Mouse (Mus musculus) heart, adult 18-20 months (tissue): ENCODE measurements around the gene Plk5. TPM values are rescaled to one million over a fixed set of nuclear protein-coding genes. Genes with fewer than 3 reads are reported as not detected.

Experiments
- DNase-seq, 2 experiments: peaks; one replicate each; pipeline ENCODE4 v3.0.0; 2021 to 2022; ENCODE audit warnings: mixed read lengths in 1 of 2
- total RNA-seq, 2 experiments: library from RNA; stranded (reverse); gene quantifications; 2 replicates each; pipeline ENCODE4 v1.2.3; 2021

The Plk5 gene
- total RNA-seq, 2 experiments from 2014 or later, result 0.69 to 1.2 TPM

DNA sequence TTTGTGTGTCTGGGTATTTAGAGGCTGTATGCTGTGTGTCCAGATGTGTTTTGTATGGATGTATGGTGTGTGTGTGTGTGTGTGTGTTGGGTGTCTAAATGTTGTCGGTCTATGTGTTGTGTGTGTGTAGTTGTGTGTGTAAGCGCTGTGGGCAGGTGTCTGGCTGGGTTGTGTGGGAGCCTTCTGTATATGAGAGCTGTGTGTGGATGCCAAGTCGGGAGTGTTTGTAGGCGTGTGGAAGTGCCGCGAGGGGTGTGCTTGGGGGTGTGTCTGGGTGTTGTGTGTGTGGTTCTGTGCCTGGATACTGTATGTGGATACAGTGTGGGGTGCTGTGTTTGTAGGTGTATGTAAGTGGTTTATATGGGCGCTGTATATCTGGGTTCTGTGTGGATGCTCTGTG lies 1.1 kb downstream of the Plk5 start:
- DNase-seq, result no peak

DNA sequence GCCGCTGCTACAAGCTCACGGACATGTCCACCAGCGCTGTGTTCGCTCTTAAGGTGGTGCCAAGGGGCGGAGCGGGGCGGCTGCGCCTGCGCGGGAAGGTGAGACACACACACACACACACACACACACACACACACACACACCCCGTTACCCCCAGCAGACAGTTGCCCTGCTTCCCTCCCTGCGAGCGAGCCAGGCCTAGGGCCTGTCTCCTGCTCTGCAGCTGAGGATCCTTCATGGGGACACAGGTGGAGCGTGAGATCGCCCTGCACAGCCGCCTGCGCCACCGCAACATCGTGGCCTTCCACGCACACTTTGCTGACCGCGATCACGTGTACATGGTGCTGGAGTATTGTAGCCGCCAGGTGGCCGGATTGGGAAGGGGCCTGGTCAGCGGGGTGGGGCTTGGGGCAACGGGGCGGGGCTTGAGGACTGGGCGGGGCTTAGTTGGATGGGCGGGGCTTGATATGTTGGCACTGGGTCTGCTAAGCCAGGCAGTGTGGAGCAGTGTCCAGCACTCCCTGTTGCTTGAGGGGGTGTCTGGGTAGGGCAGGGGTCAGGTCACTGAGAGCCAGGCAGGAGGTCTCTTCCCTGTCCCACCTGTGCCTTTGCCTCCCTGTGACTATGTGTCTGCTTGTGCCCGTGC lies 1.9 kb downstream of the Plk5 start:
- DNase-seq, result peak in 1 of 2 experiments; percentile 54

DNA sequence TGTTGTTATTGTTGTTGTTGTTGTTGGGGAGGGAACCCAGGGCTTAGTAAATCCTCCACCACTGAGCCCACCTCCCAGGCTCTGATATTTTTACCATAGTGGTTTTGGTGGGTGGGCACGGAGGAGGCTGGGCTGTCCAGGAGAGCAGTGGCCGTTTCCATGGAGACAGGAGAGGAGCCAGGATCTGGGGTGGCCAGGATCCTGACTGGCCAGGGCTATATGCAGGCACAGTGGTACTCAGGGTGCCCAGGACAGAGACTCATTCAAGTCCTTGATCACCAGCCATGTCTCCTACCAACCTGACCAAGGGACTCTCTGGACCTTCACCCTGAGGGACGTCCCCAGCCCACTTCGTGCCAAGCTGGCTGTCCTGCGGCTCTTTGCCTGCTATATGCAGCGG lies 7.5 kb downstream of the Plk5 start:
- DNase-seq, result no peak

DNA sequence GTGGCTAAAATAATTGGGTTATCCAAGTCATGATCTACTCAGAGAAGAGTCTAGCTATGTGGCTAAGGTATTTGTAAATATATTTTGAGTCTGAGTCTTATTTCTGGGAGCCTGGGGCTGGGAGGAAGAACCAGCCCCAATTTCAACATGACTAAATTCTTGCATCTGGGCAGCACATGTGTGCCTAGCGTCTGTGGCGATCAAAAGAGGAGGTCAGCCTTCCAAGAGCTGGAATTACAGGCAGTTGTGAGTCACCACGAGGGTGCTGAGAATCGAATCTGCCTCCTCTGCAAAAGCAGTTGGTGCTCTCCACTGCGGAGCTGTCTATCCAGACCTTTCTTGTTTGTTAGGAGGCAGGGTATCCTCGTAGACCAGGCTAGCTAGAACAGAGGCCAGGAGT lies 9.5 kb downstream of the Plk5 start:
- no peak for DNase-seq

DNA sequence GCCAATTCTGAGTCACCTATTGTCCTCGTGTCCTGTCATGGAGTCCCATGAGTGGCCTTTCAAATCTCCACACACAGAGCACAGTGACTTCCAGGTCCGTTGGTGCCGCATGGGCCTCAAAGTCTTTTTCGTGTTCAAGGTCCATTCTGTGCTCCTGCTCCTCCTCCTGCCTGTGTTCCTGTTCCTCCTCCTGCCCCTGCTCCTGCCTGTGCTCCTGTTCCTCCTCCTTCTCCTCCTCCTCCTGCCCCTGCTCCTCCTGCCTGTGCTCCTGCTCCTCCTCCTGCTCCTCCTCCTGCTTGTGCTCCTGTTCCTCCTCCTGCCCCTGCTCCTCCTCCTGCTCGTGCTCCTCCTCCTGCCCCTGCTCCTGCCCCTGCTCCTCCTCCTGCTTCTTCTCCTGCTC lies 11.7 kb downstream of the Plk5 start:
- DNase-seq, result no peak

DNA sequence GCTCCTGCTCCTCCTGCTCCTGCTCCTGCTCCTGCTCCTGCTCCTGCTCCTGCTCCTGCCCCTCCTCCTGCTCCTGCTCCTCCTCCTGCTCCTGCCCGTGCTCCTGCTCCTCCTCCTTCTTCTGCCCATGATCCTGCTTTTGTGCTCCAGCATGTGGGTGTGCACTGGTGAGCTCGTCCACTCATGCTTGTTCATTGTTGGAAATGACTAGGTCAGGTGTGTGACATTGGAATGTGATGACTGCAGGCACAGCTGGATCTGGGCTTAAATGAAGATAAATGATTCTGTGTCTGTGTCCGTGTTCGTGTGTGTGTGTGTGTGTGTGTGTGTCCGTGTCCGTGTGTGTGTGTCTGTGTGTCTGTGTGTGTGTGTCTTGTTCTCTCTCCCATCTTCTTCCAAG lies 12.1 kb downstream of the Plk5 start:
- DNase-seq, result no peak

DNA sequence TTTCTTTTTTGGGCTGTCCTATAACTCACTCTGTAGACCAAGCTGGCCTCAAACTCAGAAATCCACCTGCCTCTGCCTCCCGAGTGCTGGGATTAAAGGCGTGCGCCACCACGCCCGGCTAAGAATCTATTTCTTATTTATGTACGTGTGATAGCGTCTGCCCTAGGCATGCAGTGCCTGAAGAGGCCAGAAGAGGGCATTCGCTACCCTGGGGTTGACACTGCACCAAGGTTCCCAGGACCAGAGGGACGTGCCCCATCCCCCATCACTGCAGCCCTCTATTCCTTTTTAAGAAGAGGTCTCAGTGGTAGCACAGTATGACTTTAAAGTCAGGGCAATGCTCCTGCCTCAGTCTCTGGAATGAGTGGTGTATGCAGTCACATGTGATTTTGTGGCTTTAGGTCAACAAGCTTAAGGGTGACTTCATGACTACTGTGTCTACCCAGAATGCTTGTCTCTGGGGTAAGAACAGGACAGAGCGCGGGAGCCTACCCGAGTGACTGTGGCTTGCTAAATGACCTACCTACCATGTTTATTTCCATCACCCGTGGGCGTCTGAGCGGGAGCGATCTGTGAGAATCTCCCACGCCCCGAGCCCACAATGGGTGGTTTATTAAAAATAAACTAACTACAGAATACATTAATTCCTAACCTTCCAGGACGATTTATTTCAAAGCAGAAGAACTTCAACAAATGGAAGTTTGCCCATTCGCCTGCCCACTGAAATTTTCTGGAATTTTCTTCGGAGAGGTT lies 13.9 kb downstream of the Plk5 start:
- no peak for DNase-seq

DNA sequence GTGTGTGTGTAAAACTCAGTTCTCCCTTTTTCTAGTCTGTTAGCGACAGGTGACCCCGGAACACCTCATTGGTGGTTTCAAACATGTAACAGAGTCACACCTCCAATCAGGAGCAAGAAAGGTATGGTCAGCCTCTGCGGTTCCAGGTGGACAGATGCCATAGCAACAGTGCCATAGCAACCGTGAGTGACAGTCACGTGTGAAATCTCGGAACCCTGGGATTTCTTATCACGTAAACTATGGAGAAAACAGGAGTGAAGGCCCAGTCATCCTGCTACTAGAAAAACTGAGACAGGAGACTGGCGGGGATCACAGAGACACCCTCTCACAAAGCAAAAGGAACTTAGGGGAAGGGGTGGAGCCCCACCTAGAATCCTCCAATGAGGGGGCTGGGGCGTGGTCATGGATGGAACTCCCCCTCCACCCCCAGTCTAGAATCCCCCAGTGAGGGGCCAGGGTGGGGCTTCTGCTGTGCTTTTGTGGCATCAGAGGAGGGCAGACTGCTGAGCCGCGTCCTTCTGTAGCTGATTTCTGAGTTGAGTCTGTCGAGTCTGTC lies 15.2 kb downstream of the Plk5 start:
- no peak for DNase-seq

DNA sequence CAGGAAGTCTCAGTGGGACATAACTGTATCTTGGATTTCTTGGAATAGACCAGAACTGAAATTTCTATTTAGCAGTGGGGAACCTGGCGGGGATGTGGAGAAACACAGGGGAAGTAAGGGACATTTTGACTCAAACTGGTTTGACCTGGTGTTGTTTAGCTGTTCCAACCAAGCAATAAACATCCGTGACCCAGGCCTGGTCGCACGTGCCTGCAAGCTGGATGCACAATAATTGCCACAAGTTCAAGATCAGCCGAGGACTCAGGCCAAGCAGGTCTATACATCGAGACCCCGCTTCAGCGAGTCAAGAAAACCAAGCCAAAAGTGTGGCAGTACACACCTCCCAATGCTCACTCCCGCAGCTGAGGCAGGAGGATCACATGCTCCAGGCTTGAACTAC lies 15.7 kb downstream of the Plk5 start:
- DNase-seq, result no peak

DNA sequence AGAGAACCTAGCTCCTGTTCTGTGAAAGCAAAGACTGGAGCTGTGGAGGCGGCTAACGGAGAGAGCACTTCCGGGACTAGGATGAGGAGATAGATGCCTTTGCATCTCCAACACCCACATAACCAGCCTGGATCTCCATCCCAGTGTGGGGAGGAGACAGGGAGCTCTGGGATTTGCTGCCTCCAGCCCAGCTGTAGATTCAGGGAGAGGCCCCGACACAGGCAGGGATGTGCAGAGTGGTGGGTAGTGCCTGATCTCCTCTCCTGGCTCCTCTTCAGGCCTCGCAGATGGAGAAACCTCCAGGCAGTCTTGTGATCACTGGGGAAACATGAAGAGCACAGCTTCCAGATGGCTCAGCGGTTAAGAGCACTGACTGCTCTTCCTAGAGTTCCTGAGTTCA lies 16.4 kb downstream of the Plk5 start:
- no peak for DNase-seq

DNA sequence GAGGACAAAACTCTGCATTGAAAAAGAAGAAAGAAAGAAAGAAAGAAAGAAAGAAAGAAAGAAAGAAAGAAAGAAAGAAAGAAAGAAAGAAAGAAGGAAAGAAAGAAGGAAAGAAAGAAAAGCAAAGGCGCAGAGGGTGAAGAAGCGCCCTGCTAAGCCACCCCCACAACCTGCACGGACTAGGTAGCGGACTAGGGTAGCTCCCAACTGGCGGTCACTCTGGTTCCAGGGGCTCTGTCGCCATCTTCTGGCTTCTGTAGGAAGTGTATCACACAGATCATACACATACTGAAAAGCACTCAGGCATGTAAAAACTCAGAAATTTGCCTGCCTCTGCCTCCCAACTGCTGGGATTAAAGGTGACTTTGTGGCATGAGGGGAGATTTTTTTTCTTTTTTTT lies 17.8 kb downstream of the Plk5 start:
- DNase-seq, result peak; percentile 73 to 86

DNA sequence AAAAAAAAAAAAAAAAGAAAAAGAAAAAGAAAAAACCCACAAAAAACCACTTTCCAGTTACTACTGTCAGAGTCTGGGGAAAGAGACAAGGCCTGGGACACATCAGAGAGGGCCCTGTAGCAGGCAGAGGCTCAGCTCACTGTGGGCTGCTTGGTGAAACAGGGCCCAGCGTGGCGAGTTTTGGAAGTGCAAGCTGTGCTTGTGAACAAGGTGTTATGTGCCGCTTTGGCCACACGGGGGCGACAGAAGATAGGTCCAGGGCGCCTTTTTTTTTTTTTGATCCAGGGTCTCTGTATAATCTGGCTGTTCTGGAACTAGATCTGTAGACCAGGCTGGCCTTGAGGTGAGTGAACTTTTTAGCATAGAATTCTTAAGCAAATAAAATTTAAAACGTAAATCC lies 19.9 kb downstream of the Plk5 start:
- DNase-seq, result peak; percentile 85 to 96

DNA sequence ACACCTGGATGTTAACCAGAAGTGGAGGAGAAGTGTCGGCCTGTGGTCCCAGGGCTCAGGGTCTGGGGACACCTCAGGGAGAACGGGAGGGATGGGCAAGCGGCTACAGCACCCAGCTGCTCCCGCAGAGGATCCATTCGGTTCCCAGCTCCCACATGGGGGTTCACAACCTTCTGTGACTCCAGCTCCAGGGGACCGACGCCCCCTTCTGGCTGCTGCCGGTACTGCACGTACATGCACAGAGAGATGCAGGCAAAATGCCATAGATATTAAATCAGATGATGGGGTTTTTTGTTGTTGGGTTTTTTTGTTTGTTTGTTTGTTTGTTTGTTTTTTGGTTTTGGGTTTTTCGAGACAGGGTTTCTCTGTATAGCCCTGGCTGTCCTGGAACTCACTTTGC lies 21.5 kb downstream of the Plk5 start:
- DNase-seq, result no peak

DNA sequence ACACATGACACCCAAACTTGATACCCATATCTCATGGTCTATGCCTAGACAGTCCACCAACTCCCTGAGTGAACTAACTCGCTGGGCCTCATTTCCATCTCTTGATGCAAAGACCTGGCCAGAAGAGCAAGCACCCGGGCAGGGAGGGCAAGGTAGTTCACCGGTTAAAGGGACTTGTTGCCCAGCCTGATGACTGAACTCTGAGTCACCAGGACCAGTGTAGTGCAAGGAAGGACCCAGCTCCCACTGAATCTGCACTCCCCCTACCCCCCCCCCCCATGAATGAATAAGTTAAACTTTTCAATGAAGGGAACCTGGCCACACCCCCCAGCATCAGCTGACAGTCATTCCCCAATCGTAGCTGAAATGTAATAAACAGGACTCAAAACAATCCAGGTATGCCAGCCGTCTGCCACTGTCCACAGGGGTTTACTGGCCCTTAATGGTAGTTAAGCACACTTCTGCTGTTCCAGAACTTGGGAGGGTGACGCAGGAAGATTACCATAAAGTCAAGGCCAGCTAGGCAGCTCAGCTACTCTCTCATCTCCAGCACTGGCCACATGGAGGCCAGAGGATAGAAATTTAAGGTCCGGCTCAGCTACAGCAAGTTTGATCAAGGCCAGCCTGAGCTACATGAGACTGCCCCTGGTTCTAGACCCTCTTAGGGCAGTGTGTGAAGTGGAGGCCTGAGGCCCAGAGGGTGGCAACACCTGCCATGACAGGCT lies 26.5 kb downstream of the Plk5 start:
- no peak for DNase-seq

DNA sequence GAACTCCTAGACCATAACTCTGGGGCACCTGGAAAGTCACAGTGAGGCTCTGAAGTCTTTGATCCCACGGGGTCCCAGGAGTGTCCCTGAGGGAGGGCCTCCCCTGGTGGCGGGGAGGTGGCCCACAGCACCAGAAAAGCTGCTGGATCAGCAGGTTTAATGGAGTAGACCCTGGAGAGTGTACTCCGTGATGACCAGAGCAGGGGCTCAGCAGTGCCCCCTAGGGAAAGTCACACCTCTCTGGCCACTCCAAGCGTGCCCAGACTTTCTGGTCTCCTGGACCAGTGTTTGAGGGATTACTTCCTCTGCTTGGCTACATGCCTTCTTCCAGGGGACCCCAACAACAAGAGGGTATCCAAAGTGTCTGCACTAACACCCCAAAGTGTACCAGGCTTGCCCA lies 27.2 kb downstream of the Plk5 start:
- DNase-seq, result no peak

DNA sequence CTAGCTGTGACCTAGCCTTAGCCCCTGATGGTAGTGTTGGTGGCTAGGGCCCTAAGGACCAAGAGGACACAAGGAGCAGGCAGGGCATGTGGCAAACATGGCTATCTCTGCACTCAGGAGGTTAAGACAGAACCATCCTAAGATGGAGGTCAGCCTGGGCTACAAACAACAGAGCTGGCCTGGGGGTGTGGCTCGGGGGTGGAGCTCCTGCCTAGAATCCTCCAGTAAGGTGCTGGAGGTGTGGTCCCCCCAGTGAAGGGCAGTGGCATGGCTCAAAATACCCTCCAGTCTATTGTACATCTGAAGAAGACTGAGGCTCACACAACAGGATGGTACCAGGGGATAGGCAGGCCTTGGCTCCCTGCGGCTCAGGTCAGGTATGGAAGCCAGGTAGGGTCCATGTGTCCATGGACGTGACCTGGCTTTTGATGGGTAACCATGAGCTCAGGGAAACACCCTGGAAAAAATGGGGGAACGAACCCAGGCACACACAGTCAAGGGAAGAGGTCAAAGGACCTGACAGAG lies 27.9 kb downstream of the Plk5 start:
- no peak for DNase-seq

DNA sequence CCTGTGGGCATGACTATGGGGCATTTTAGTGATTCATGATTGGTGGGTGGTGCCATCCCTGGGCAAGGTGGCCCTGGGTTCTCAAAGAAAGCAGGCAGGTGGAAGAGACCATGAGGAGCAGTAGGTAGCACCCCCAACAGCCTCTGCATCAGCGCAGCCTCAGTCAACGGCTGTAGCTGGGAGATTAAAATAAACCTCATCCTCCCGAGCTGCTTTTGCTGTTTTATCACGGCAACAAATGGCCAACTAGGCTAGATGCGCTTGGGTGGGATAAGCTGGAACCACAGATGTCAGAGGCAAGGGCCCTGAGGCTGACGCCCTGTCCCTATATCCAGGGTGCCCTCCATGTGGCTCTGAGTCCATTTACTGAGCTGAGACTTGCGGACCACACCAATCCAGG lies 28.4 kb downstream of the Plk5 start:
- DNase-seq, result no peak

DNA sequence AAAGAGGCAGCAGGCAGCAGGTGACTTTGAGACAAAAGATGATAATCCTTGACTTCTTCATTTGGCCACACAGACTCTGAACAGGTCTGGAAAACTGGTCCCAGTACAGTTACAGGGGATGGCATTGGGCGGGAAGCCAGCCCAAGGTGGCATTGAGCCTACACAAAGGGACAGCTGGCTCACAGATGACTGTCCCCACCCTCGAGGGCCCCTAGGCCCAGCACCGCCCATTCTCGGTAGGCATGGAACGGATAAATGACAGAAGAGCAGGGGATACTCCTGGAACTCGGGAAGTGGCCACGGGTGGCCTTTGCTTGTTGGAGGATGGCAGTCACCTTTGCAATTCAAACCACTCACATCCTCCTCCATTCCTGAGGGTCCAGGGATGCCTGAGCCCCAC lies 29.1 kb downstream of the Plk5 start:
- no peak for DNase-seq

DNA sequence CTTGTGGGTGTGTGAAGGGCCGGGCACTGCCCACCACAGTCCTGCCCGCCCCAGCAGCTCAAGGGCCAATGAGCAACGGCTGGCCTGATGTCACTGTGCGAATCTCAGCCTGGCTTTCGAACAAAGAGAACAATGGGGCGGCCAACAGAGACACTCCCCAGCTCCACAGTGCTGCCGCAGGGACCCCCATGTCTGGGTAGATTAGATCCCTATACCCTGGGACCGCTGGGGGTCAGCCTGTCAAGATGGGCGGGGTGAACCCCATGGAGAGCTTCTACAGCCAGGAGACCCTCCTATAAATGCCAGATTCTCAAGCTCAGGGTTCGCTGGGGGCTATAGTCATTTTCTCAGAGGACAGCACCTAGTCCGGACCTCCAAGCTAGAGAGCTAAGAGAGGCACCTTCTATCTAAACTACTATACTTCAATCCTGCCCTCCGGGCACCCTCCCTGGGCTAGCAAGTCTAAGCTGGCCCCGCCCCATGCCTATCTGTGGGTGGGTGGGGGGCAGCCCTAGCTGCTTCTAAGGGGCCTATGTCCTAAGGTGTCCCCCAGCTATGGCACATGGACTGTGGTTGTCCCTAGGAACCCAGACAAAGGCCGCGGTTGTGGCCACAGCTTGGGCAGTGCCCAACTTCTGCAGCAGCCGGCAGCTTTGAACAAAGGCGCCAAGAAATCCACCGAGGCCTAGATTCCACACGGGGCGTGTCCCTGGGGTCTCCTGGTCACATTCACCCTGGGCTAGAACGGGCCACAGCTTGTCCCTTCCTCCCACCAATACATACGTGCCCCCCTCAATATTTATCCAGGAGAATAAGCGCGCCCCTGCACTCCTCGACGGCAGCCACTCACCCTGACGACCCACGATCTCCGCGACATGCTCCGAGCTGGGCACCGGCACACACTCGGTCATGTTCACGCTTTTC lies 29.8 kb downstream of the Plk5 start:
- no peak for DNase-seq

DNA sequence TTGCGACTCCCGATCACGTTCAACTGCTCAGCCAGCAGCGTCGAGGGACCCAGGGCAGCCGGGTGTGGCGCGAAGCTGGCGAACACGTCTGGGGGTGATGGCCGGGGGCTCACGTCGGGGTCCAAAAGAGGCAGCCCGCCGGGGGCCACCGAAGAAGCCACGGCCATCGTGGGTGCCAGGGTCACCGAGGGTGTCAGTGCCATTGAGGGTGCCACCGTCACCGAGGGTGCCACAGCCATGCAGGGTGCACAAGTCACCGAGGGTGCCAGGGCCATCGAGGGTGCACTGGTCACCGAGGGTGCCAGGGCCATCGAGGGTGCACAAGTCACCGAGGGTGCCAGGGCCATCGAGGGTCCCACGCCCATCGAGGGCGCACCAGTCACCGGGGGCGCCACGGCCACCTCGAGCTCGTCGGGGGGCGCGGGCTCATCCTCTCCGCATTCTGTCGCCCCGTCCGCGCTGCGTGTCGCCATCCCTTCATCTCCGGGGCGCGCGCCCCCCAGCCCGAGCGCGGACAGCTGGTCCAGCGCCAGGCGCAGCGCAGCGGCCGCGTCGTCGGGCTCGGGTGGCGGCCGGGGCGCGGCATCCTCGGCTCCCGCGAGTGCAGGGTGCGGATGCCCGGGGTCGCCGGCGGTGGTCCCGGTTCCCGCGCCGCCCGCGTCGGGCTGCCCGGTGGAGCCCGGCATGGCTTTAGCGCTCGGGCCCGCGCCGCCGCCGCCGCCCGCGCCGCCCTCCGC lies 30.6 kb downstream of the Plk5 start:
- DNase-seq, result no peak

DNA sequence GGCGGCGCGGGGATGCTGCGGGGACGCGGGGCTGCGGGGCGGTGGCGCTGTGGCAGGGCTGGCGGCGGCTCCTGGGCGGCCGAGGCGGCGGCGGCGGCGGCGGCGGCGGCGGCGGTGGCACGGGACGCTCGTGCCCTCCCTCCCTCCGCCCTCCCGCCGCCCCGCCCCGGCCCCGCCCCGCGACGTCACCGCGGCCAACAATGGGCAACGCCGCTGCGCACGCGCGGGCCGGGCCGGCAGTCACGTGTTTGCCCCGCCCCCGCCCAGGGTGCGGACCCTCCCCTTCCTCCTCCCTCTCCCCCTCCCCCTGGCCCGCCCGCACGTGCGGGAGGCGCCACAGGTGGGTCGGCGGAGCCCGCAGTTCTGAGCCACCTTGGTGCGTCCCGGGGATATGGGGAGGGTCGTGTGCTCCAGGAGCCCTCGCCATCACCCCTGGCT lies 31.3 kb downstream of the Plk5 start, which contains the start of gene Mex3d:
Gene Mex3d, minus strand, starts transcription at position 138 of the 438 bp plus-strand sequence.
- peak; percentile 89 to 90 for DNase-seq
